Mouse (Mus musculus) erythroblast, embryonic 14.5 days (primary cell): Measurements from ENCODE around the gene Inafm1. TPM values are rescaled to one million over a fixed set of nuclear protein-coding genes. Genes with fewer than 3 reads are reported as not detected.

Experiments
- H3K27me3 ChIP-seq: 2 replicates; pipeline ENCODE4 v1.6.1; 2012; ENCODE audit warnings: inconsistent platforms; ENCODE audit not compliant: control insufficient read depth
- H3K36me3 ChIP-seq: 2 replicates; pipeline ENCODE4 v1.6.1; 2012; ENCODE audit warnings: mild to moderate bottlenecking, inconsistent platforms; ENCODE audit not compliant: control insufficient read depth
- H3K4me1 ChIP-seq: 2 replicates; pipeline ENCODE4 v1.6.1; 2012; ENCODE audit warnings: inconsistent platforms; ENCODE audit not compliant: control insufficient read depth
- H3K4me3 ChIP-seq: replicated peaks from 2 replicates; pipeline ENCODE3; 2012; ENCODE audit warnings: moderate library complexity, mild to moderate bottlenecking, inconsistent platforms
- H3K9me3 ChIP-seq: 2 replicates; pipeline ENCODE4 v1.6.1; 2012; ENCODE audit warnings: low read length, inconsistent platforms, mixed read lengths; ENCODE audit not compliant: control insufficient read depth
- GATA1 ChIP-seq: IDR thresholded peaks from 2 replicates; pipeline ENCODE4 v1.6.1; 2012; ENCODE audit warnings: low read length, inconsistent platforms, mixed read lengths
- TAL1 ChIP-seq: IDR thresholded peaks from 3 replicates; pipeline ENCODE4 v1.6.1; 2012; ENCODE audit warnings: low read length, inconsistent platforms, mixed read lengths
- polyA plus RNA-seq: library from polyadenylated mRNA; stranded (reverse); fragments of >175 nt; gene quantifications from 2 replicates; pipeline ENCODE4 v1.2.3, GENCODE M21; 2012

The Inafm1 gene
- polyA plus RNA-seq, 1 experiment, result 7.9 TPM

- H3K9me3 ChIP-seq, result peaks cover 4% of the 10 kb centered on the region
- no peaks in the 10 kb centered on the region for H3K27me3 ChIP-seq
- H3K4me3 ChIP-seq, result peak overlapping the region; percentile 84
- peaks cover 42% of the 10 kb centered on the region for H3K4me1 ChIP-seq
- no peak for TF ChIP-seq GATA1
- TF ChIP-seq TAL1, result no peak
- H3K36me3 ChIP-seq, result peaks cover 28% of the 10 kb centered on the region
Measured at GRCm38 (mm10) chr7:16287016-16287415, 13.6 kb upstream of the Inafm1 start.

DNA sequence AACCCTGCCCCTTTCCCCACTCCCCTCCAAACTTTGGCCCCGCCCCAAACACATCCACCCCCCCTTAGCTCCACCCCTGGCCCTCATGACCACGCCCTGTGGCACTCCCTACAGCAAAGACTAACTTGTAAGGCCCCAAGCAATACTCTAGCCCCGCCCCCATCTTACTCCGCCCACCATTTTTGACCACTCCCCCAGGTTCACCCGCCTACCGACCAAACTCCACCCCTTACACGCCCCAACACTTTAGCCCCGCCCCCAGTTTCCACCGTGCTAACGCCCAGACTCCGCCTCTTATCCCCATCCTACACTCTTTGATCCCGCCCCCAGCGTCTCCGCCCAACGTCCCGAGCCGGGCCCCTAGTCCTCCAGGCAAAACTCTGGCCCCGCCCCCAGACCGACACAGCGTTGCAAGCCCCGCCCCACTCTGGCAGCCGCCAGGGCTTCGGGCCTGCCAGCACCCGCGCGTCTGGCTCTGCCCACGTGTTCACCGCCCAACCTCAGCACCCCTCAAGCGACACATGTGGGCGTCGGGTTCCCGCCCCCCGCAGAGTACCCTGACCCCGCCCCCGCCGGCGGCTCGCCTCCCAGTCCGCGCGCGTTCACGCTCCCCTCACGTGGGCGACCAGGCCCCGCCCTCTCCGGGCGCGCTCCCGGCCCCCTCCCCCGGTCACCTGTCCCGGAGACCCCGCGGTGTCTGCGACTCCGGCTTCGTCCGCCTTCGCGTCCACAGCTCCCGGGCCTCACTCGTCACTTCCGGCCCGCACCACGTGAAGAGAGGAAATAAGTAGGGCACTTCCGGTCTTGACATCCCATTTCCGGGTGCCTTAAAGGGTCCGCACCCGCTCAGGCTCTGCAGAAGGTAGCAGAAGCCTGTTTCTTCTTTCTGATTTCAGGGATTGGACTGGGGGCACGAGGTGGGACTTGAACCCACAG is 12.9 kb upstream of the Inafm1 start, which contains the start of gene Ccdc9:
Gene Ccdc9, minus strand, starts transcription at position 770 of the 936 bp plus-strand sequence.
- peak within 1 kb of the TSS; percentile 84 for H3K4me3 ChIP-seq
- H3K27me3 ChIP-seq, result no peaks in the 10 kb centered on the region
- no peak for TF ChIP-seq TAL1
- no peak for TF ChIP-seq GATA1
- H3K9me3 ChIP-seq, result peaks cover 4% of the 10 kb centered on the region
- H3K36me3 ChIP-seq, result peaks cover 35% of the 10 kb centered on the region
- H3K4me1 ChIP-seq, result peaks cover 43% of the 10 kb centered on the region

DNA sequence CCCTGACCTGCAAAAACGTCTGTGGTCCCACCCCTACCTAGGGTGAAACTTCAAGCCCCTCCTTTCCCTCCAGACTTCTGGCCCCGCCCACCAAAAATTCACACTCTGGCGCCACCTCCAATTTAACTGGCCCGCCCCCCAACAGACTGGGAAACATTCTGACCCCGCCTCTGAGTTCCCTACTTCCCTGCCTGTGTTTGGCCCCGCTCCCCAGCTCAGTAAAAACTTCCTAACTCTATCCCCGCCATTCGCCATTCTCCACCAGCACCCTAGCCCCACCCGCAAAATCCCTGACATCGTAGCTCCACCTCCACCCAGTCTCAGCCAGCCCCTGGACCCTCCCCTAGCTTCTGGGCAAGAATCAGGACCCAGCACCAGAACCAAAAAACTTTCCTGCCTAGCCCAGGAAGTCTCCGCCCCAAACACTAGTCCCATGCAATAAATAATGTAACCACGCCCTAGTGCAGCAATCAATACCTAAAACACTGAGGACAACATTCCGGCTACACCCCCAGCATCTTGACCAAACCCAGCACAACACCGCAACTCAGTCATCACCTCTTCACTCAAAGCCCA is 12.1 kb upstream of the Inafm1 start:
- TF ChIP-seq GATA1, result no peak
- no peak for TF ChIP-seq TAL1
- H3K27me3 ChIP-seq, result no peaks in the 10 kb centered on the region
- peaks cover 4% of the 10 kb centered on the region for H3K9me3 ChIP-seq
- peaks cover 43% of the 10 kb centered on the region for H3K36me3 ChIP-seq
- peaks cover 43% of the 10 kb centered on the region for H3K4me1 ChIP-seq
- peak overlapping the region; percentile 84 for H3K4me3 ChIP-seq

- no peak for TF ChIP-seq GATA1
- no peak for TF ChIP-seq TAL1
- Histone ChIP-seq H3K4me3 (peak overlapping the region; percentile 84), H3K27me3 (no peaks in the 10 kb centered on the region), H3K9me3 (peaks cover 4% of the 10 kb centered on the region), H3K36me3 (peaks cover 48% of the 10 kb centered on the region), H3K4me1 (peaks cover 43% of the 10 kb centered on the region)
Measured at GRCm38 (mm10) chr7:16284904-16285303, 11.5 kb upstream of the Inafm1 start.

DNA sequence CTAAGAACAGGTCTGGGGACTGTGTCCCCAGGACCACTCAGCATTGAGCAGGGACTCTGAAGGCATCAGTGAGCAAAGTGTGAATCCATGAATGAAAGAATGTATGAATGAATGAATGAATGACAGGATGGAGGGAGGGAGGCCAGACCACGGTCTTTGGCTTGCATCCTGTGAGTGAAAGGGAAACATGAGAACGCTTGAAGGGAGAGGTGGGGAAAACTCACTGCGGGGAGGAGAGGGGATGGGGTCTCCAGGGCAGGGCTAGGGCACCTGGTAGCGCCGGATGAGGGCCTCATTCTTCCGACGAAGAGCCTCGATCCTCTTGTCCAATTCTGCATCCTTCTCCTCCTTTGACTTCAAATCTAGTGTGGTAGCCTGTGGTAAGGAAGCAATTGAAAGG is 10.6 kb upstream of the Inafm1 start:
- TF ChIP-seq GATA1 (no peak), TAL1 (no peak)
- Histone ChIP-seq H3K36me3 (peaks cover 55% of the 10 kb centered on the region), H3K9me3 (peaks cover 4% of the 10 kb centered on the region), H3K27me3 (no peaks in the 10 kb centered on the region), H3K4me1 (peaks cover 43% of the 10 kb centered on the region), H3K4me3 (no peak overlapping the region)

DNA sequence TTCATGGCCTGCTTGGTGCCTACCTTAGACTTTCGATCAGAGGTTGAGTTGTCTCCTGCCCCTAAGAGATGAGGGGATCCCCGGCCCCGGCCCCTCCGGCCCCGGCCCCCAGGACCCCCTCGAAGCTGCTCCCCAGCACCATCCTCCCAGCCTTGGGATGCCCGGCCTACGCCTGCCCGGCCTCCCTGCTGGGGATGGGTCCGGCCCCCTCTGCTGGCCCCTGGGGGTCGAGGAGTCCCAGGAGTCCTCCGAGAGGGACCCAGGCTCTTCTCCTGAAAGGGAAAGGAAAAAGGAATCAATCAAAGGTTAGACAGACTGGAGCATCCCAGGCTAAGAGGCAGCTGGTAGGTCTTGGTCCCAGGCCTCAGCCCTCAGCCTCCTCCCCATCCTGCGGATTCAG is 8.9 kb upstream of the Inafm1 start:
- Histone ChIP-seq H3K4me1 (peaks cover 50% of the 10 kb centered on the region), H3K27me3 (no peaks in the 10 kb centered on the region), H3K36me3 (peaks cover 71% of the 10 kb centered on the region), H3K4me3 (no peak overlapping the region), H3K9me3 (no peaks in the 10 kb centered on the region)
- no peak for TF ChIP-seq GATA1
- no peak for TF ChIP-seq TAL1

DNA sequence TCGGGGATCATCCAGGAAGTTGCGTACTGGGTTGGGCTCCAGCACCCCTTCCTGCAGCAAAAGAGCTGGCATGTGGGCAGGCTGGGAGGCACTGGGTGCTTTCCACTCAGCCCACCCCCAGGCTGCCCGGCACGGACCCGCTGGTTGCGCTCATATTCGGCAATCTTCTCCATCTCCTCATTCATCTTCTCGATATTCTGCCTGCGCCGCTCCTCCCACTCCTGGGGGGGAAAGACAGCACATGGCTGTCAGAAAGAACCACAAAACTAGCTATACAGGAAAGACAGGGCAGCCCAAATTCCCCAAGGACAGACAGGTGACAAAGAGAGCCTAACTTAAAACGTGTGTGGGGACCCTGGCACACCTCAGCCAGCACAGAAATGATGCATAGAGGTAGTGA is 7.3 kb upstream of the Inafm1 start:
- Histone ChIP-seq H3K36me3 (peaks cover 88% of the 10 kb centered on the region), H3K4me3 (no peak overlapping the region)

GRCm38 (mm10) chr7:16274922-16275890 is 1.8 kb upstream of the Inafm1 start:
- TF ChIP-seq TAL1 (no peak), GATA1 (no peak)
- Histone ChIP-seq H3K9me3 (no peaks in the 10 kb centered on the region), H3K4me1 (peaks cover 79% of the 10 kb centered on the region), H3K27me3 (no peaks in the 10 kb centered on the region), H3K4me3 (peak overlapping the region; percentile 86), H3K36me3 (peaks cover 71% of the 10 kb centered on the region)

More for the DNA sequence above, 7.3 kb upstream of the Inafm1 start:
- H3K9me3 ChIP-seq, result no peaks in the 10 kb centered on the region
- TF ChIP-seq TAL1, result no peak
- TF ChIP-seq GATA1, result no peak
- no peaks in the 10 kb centered on the region for H3K27me3 ChIP-seq
- H3K4me1 ChIP-seq, result peaks cover 52% of the 10 kb centered on the region

DNA sequence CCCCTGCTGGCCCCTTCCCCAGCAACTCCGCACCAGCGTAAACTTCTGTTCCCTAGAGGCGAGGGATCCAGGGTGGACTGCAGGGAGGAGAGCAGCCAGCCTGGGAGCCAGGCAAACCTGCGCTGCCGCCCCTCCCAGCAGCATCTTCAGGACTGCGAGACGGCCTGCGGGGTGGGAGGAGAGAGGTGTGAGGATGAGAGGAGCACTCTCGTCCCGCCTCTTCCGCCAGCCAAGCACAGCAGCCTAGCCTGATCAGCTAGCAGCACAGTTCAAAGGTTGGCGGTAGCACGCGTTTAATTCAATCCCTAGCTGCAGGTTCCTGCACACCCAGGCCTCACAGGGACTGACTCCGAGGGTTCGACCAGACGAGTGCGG is 336 bp upstream of the Inafm1 start:
- no peak for TF ChIP-seq GATA1
- Histone ChIP-seq H3K27me3 (no peaks in the 10 kb centered on the region), H3K4me1 (peaks cover 88% of the 10 kb centered on the region), H3K4me3 (peak overlapping the region; percentile 86), H3K9me3 (no peaks in the 10 kb centered on the region), H3K36me3 (peaks cover 65% of the 10 kb centered on the region)
